In genomic region chr11:101060126-101060525, GRCm38 (mm10) we compare ENCODE assay signal across 9 mouse cellular contexts. TPM values are rescaled to one million over a fixed set of nuclear protein-coding genes. Genes with fewer than 3 reads are reported as not detected.
DNase-seq lines count a peak whose midpoint lies in the region; ATAC-seq lines count a peak whose summit lies in the region.
"Had no signal": no experiment of that assay in that cellular context is flagged by ENCODE, and none has a peak within 500 bp of the region (broad histone marks: within the 10 kb centered on the region; RNA-seq: fewer than 3 reads in every experiment).

No protein-coding gene starts in this region.

- H3K9me3 ChIP-seq in forebrain, embryonic 13.5 days (replicated peaks) = no peaks in the 10 kb centered on the region
- H3K9me3 ChIP-seq in forebrain, embryonic 14.5 days (replicated peaks; ENCODE audit: control insufficient read depth, low read length) = no peaks in the 10 kb centered on the region
- H3K9me3 ChIP-seq in forebrain, embryonic 16.5 days (ENCODE audit: control insufficient read depth, low read length) = no peaks in the 10 kb centered on the region
- no peaks in the 10 kb centered on the region for H3K9me3 ChIP-seq in hindbrain, embryonic 15.5 days
- no peaks in the 10 kb centered on the region for H3K9me3 ChIP-seq in limb, embryonic 13.5 days
- H3K9me3 ChIP-seq in neural tube, embryonic 15.5 days (replicated peaks) = no peaks in the 10 kb centered on the region
- H3K9me3 ChIP-seq: G1E had no signal

- no peaks in the 10 kb centered on the region for H3K27me3 ChIP-seq in forebrain, embryonic 13.5 days
- H3K27me3 ChIP-seq in forebrain, embryonic 14.5 days (replicated peaks; ENCODE audit: control insufficient read depth, insufficient read depth, low read length) = no peaks in the 10 kb centered on the region
- no peaks in the 10 kb centered on the region for H3K27me3 ChIP-seq in forebrain, embryonic 16.5 days (replicated peaks; ENCODE audit: control insufficient read depth, insufficient read depth, low read length)
- no peaks in the 10 kb centered on the region for H3K27me3 ChIP-seq in hindbrain, embryonic 15.5 days
- no peaks in the 10 kb centered on the region for H3K27me3 ChIP-seq in limb, embryonic 13.5 days
- no peaks in the 10 kb centered on the region for H3K27me3 ChIP-seq in neural tube, embryonic 15.5 days (replicated peaks)

- H3K4me3 ChIP-seq in forebrain, embryonic 13.5 days = no peak overlapping the region
- no peak overlapping the region for H3K4me3 ChIP-seq in forebrain, embryonic 14.5 days (ENCODE audit: low read depth, low read length)
- H3K4me3 ChIP-seq in forebrain, embryonic 16.5 days (replicated peaks; ENCODE audit: low read length) = no peak overlapping the region
- H3K4me3 ChIP-seq in hindbrain, embryonic 15.5 days = no peak overlapping the region
- H3K4me3 ChIP-seq in limb, embryonic 13.5 days = no peak overlapping the region
- no peak overlapping the region for H3K4me3 ChIP-seq in neural tube, embryonic 15.5 days (replicated peaks)

- peaks cover 78% of the 10 kb centered on the region for H3K36me3 ChIP-seq in forebrain, embryonic 13.5 days (ENCODE audit: poor library complexity, severe bottlenecking)
- H3K36me3 ChIP-seq in forebrain, embryonic 14.5 days (ENCODE audit: control insufficient read depth, insufficient read depth, low read length) = peaks cover 70% of the 10 kb centered on the region
- peaks cover 13% of the 10 kb centered on the region for H3K36me3 ChIP-seq in forebrain, embryonic 16.5 days (ENCODE audit: control insufficient read depth, insufficient read depth)
- H3K36me3 ChIP-seq in hindbrain, embryonic 15.5 days = peaks cover 54% of the 10 kb centered on the region
- H3K36me3 ChIP-seq in limb, embryonic 13.5 days = peaks cover 39% of the 10 kb centered on the region
- H3K36me3 ChIP-seq in neural tube, embryonic 15.5 days = peaks cover 77% of the 10 kb centered on the region

- no peaks in the 10 kb centered on the region for H3K4me1 ChIP-seq in forebrain, embryonic 13.5 days
- H3K4me1 ChIP-seq in forebrain, embryonic 14.5 days (ENCODE audit: control insufficient read depth, insufficient read depth, low read length) = no peaks in the 10 kb centered on the region
- H3K4me1 ChIP-seq in forebrain, embryonic 16.5 days (replicated peaks; ENCODE audit: control insufficient read depth, insufficient read depth, low read length) = peaks cover 3% of the 10 kb centered on the region; the same call in 1 of the 2 replicates
- 0 out of 2 replicates have a peak, but pooled peaks cover 3% of the 10 kb centered on the region for H3K4me1 ChIP-seq in hindbrain, embryonic 15.5 days (replicated peaks)
- H3K4me1 ChIP-seq in limb, embryonic 13.5 days = peaks cover 33% of the 10 kb centered on the region
- H3K4me1 ChIP-seq in neural tube, embryonic 15.5 days = 0 out of 2 replicates have a peak, but pooled peaks cover 14% of the 10 kb centered on the region

- no peak for ATAC-seq in forebrain, embryonic 13.5 days
- no peak for ATAC-seq in forebrain, embryonic 14.5 days
- no peak for ATAC-seq in forebrain, embryonic 16.5 days
- ATAC-seq in hindbrain, embryonic 15.5 days (ENCODE audit: low FRiP score, low read depth) = no peak
- ATAC-seq in limb, embryonic 13.5 days (ENCODE audit: low FRiP score, low read depth) = no peak
- ATAC-seq in neural tube, embryonic 15.5 days (ENCODE audit: low FRiP score) = no peak

- no peak overlapping the region for H3K4me2 ChIP-seq in forebrain, embryonic 13.5 days
- H3K4me2 ChIP-seq in forebrain, embryonic 14.5 days (ENCODE audit: low read length) = no peak overlapping the region
- H3K4me2 ChIP-seq in forebrain, embryonic 16.5 days (ENCODE audit: low read length) = no peak overlapping the region
- H3K4me2 ChIP-seq in hindbrain, embryonic 15.5 days = no peak overlapping the region
- no peak overlapping the region for H3K4me2 ChIP-seq in limb, embryonic 13.5 days (replicated peaks)
- no peak overlapping the region for H3K4me2 ChIP-seq in neural tube, embryonic 15.5 days

- DNase-seq in forebrain, embryonic 14.5 days (ENCODE audit: low spot score) = no peak
- DNase-seq in adrenal gland, adult 18-20 months (ENCODE audit: low spot score in 2 of 2) = peak; percentile 55 to 66
- DNase-seq in B cell, adult 2 months = no peak

- H3K27ac ChIP-seq in forebrain, embryonic 13.5 days = no peak overlapping the region
- H3K27ac ChIP-seq in forebrain, embryonic 14.5 days (ENCODE audit: low read depth, low read length) = no peak overlapping the region
- peak overlapping the region; percentile 24; the same call in 1 of the 2 replicates for H3K27ac ChIP-seq in forebrain, embryonic 16.5 days (ENCODE audit: low read length)
- peak overlapping the region; percentile 63; the same call in 1 of the 2 replicates for H3K27ac ChIP-seq in hindbrain, embryonic 15.5 days (replicated peaks)
- peak overlapping the region; percentile 85 for H3K27ac ChIP-seq in limb, embryonic 13.5 days
- H3K27ac ChIP-seq in neural tube, embryonic 15.5 days (replicated peaks) = peak overlapping the region; percentile 73

- WGBS in forebrain, embryonic 13.5 days = 85% methylated on average over 8 of the region's 8 CpGs
- WGBS in forebrain, embryonic 14.5 days = 85% methylated on average over 8 of the region's 8 CpGs
- WGBS in forebrain, embryonic 16.5 days = 78% methylated on average over 8 of the region's 8 CpGs
- 67% methylated on average over 8 of the region's 8 CpGs for WGBS in hindbrain, embryonic 15.5 days
- 52% methylated on average over 8 of the region's 8 CpGs for WGBS in limb, embryonic 13.5 days
- WGBS in neural tube, embryonic 15.5 days = 76% methylated on average over 8 of the region's 8 CpGs

- peak overlapping the region; percentile 12; the same call in 1 of the 2 replicates for H3K9ac ChIP-seq in forebrain, embryonic 13.5 days
- H3K9ac ChIP-seq in forebrain, embryonic 14.5 days (ENCODE audit: low read length) = no peak overlapping the region
- H3K9ac ChIP-seq in forebrain, embryonic 16.5 days (replicated peaks; ENCODE audit: low read depth, low read length) = no peak overlapping the region
- H3K9ac ChIP-seq in hindbrain, embryonic 15.5 days = no peak overlapping the region
- H3K9ac ChIP-seq in limb, embryonic 13.5 days = 0 out of 2 replicates have a peak overlapping the region, but pooled peaks have one; percentile 31
- no peak overlapping the region for H3K9ac ChIP-seq in neural tube, embryonic 15.5 days (replicated peaks)

RNA-seq across cellular contexts. Expression of gene Naglu, which starts 9.7 kb away (rescaled TPM):
- polyA plus RNA-seq in forebrain, embryonic 13.5 days (2015; fragmentation: Nextera tagmentation; extraction: Ambion mirVana) = 4.8 and 6.5 TPM in 2 replicates
- 6.6 and 8.4 TPM in 2 replicates for polyA plus RNA-seq in forebrain, embryonic 14.5 days (2014; fragmentation: Nextera tagmentation; extraction: Ambion mirVana)
- total RNA-seq in adrenal gland, adult 18-20 months (2021) = 10 to 100 TPM; 25.8 to 39.0 TPM
- 7.1 and 8.0 TPM in 2 replicates for polyA plus RNA-seq in forebrain, embryonic 16.5 days (2015; fragmentation: Nextera tagmentation; extraction: Ambion mirVana)
- polyA plus RNA-seq in hindbrain, embryonic 15.5 days (2015; fragmentation: Nextera tagmentation; extraction: Ambion mirVana) = 13.0 and 15.5 TPM in 2 replicates
- 9.4 and 9.8 TPM in 2 replicates for polyA plus RNA-seq in limb, embryonic 13.5 days (2015; fragmentation: Nextera tagmentation; extraction: Ambion mirVana)
- polyA plus RNA-seq in neural tube, embryonic 15.5 days (2015; fragmentation: Nextera tagmentation; extraction: Ambion mirVana) = 11.7 and 12.4 TPM in 2 replicates

RNA-seq across cellular contexts. Expression of gene Hsd17b1, which starts 18.1 kb away (rescaled TPM):
- polyA plus RNA-seq in forebrain, embryonic 13.5 days (2015; fragmentation: Nextera tagmentation; extraction: Ambion mirVana) = not detected in 2 replicates
- not detected in 2 replicates for polyA plus RNA-seq in forebrain, embryonic 14.5 days (2014; fragmentation: Nextera tagmentation; extraction: Ambion mirVana)
- 1 to 10 TPM; 1.2 to 2.0 TPM for total RNA-seq in adrenal gland, adult 18-20 months (2021)
- 0.25 and 0.30 TPM in 2 replicates for polyA plus RNA-seq in forebrain, embryonic 16.5 days (2015; fragmentation: Nextera tagmentation; extraction: Ambion mirVana)
- 0.47 and 0.48 TPM in 2 replicates for polyA plus RNA-seq in hindbrain, embryonic 15.5 days (2015; fragmentation: Nextera tagmentation; extraction: Ambion mirVana)
- polyA plus RNA-seq in limb, embryonic 13.5 days (2015; fragmentation: Nextera tagmentation; extraction: Ambion mirVana) = 0.28 TPM in 1 of 2 replicates, not detected in the other
- polyA plus RNA-seq in neural tube, embryonic 15.5 days (2015; fragmentation: Nextera tagmentation; extraction: Ambion mirVana) = 0.22 and 0.29 TPM in 2 replicates

RNA-seq across cellular contexts. Expression of gene Coasy, which starts 22.2 kb away (rescaled TPM):
- polyA plus RNA-seq in forebrain, embryonic 13.5 days (2015; fragmentation: Nextera tagmentation; extraction: Ambion mirVana) = 45.8 and 48.2 TPM in 2 replicates
- 52.9 and 54.9 TPM in 2 replicates for polyA plus RNA-seq in forebrain, embryonic 14.5 days (2014; fragmentation: Nextera tagmentation; extraction: Ambion mirVana)
- total RNA-seq in adrenal gland, adult 18-20 months (2021) = 10 to 100 TPM; 84.4 to 94.1 TPM
- polyA plus RNA-seq in forebrain, embryonic 16.5 days (2015; fragmentation: Nextera tagmentation; extraction: Ambion mirVana) = 45.9 and 48.1 TPM in 2 replicates
- polyA plus RNA-seq in hindbrain, embryonic 15.5 days (2015; fragmentation: Nextera tagmentation; extraction: Ambion mirVana) = 40.6 and 42.4 TPM in 2 replicates
- 38.1 and 41.6 TPM in 2 replicates for polyA plus RNA-seq in limb, embryonic 13.5 days (2015; fragmentation: Nextera tagmentation; extraction: Ambion mirVana)
- polyA plus RNA-seq in neural tube, embryonic 15.5 days (2015; fragmentation: Nextera tagmentation; extraction: Ambion mirVana) = 37.5 and 39.6 TPM in 2 replicates

RNA-seq across cellular contexts. Expression of gene Mlx, which starts 27.0 kb away (rescaled TPM):
- 71.1 and 81.2 TPM in 2 replicates for polyA plus RNA-seq in forebrain, embryonic 13.5 days (2015; fragmentation: Nextera tagmentation; extraction: Ambion mirVana)
- 100 and 109 TPM in 2 replicates for polyA plus RNA-seq in forebrain, embryonic 14.5 days (2014; fragmentation: Nextera tagmentation; extraction: Ambion mirVana)
- 10 to 100 TPM; 46.5 to 61.8 TPM for total RNA-seq in adrenal gland, adult 18-20 months (2021)
- polyA plus RNA-seq in forebrain, embryonic 16.5 days (2015; fragmentation: Nextera tagmentation; extraction: Ambion mirVana) = 94.6 and 102 TPM in 2 replicates
- polyA plus RNA-seq in hindbrain, embryonic 15.5 days (2015; fragmentation: Nextera tagmentation; extraction: Ambion mirVana) = 85.1 and 90.0 TPM in 2 replicates
- 44.1 and 50.5 TPM in 2 replicates for polyA plus RNA-seq in limb, embryonic 13.5 days (2015; fragmentation: Nextera tagmentation; extraction: Ambion mirVana)
- polyA plus RNA-seq in neural tube, embryonic 15.5 days (2015; fragmentation: Nextera tagmentation; extraction: Ambion mirVana) = 94.2 and 96.6 TPM in 2 replicates

RNA-seq across cellular contexts. Expression of gene Psmc3ip, which starts 35.1 kb away (rescaled TPM):
- 63.3 and 64.1 TPM in 2 replicates for polyA plus RNA-seq in forebrain, embryonic 13.5 days (2015; fragmentation: Nextera tagmentation; extraction: Ambion mirVana)
- 39.8 and 54.3 TPM in 2 replicates for polyA plus RNA-seq in forebrain, embryonic 14.5 days (2014; fragmentation: Nextera tagmentation; extraction: Ambion mirVana)
- 1 to 10 TPM; 2.8 to 3.8 TPM for total RNA-seq in adrenal gland, adult 18-20 months (2021)
- polyA plus RNA-seq in forebrain, embryonic 16.5 days (2015; fragmentation: Nextera tagmentation; extraction: Ambion mirVana) = 37.3 and 43.6 TPM in 2 replicates
- polyA plus RNA-seq in hindbrain, embryonic 15.5 days (2015; fragmentation: Nextera tagmentation; extraction: Ambion mirVana) = 21.3 and 22.5 TPM in 2 replicates
- polyA plus RNA-seq in limb, embryonic 13.5 days (2015; fragmentation: Nextera tagmentation; extraction: Ambion mirVana) = 43.0 and 44.5 TPM in 2 replicates
- 17.7 and 22.4 TPM in 2 replicates for polyA plus RNA-seq in neural tube, embryonic 15.5 days (2015; fragmentation: Nextera tagmentation; extraction: Ambion mirVana)

Comparison
In these comparisons a context has a peak if more than half of its experiments do, and no peak if none do; other contexts are left out.
1. H3K27ac ChIP-seq: peak in forebrain, embryonic 16.5 days (single experiment), hindbrain, embryonic 15.5 days (single experiment), limb, embryonic 13.5 days (single experiment) and neural tube, embryonic 15.5 days (single experiment); none in forebrain, embryonic 13.5 days (single experiment) and forebrain, embryonic 14.5 days (single experiment).
2. H3K9ac ChIP-seq: peak in forebrain, embryonic 13.5 days (single experiment) and limb, embryonic 13.5 days (single experiment); none in forebrain, embryonic 14.5 days (single experiment), forebrain, embryonic 16.5 days (single experiment), hindbrain, embryonic 15.5 days (single experiment) and neural tube, embryonic 15.5 days (single experiment).
3. DNase-seq: peak in adrenal gland, adult 18-20 months (2 of 2); none in forebrain, embryonic 14.5 days (single experiment) and B cell, adult 2 months (0 of 2).